Mouse (Mus musculus): ENCODE data around the gene Prh1. TPM values are rescaled to one million over a fixed set of nuclear protein-coding genes. Genes with fewer than 3 reads are reported as not detected.
"Not testable (repeated sequence)": the region's sequence is repeated elsewhere in the genome, so short reads cannot be mapped to it uniquely, and the experiment has no call there.

Gene Prh1
- polyA plus RNA-seq (2012; ENCODE audit: insufficient read depth, insufficient read length, missing spikeins) = not detected in 2 replicates

DNA sequence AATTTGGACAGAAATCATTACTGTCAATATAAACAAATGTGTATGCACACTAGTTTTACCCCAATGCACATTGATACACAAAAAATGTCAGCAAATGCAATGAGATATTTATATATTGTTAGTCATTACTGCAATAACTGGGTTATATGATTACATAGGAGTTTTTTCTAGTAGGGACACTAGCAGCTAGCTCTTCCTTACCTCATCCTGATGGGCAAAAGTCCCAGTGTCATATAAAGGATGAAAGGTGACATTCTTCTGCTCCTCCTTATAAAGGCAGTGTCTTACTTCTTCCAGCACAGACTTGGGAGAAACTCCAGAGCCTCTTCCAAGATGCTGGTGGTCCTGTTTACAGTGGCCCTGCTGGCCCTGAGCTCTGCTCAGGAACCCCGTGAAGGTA, at the start of gene Prh1:
Prh1 (plus strand) TSS at position 301 of the 400 bp plus-strand sequence.
- not testable (repeated sequence) for H3K4me1 ChIP-seq (ENCODE audit: control insufficient read depth, insufficient read depth, insufficient read length, low read length); H3K4me3 ChIP-seq (ENCODE audit: insufficient read depth, low read depth, low read length); H3K27ac ChIP-seq (replicated peaks; ENCODE audit: low read depth, low read length)

GRCm38 (mm10) chr6:132595613-132596012, 26.0 kb downstream of the Prh1 start, which contains the start of gene Prp2:
TSS of gene Prp2 (plus strand) at chr6:132595913.
- not testable (repeated sequence) for H3K27ac ChIP-seq (replicated peaks; ENCODE audit: low read depth, low read length); H3K4me1 ChIP-seq (ENCODE audit: control insufficient read depth, insufficient read depth, insufficient read length, low read length); H3K4me3 ChIP-seq (ENCODE audit: insufficient read depth, low read depth, low read length)

Other genes with a start within 250 kb of the Prh1 start
- gene Gm8882, start 205.7 kb upstream of the Prh1 start, polyA plus RNA-seq (2012; ENCODE audit: insufficient read depth, insufficient read length, missing spikeins) = not detected in 2 replicates
- not detected in 2 replicates for gene Prp2, start 26.1 kb downstream of the Prh1 start, polyA plus RNA-seq (2012; ENCODE audit: insufficient read depth, insufficient read length, missing spikeins)
- not detected in 2 replicates for gene A630073D07Rik, start 81.7 kb downstream of the Prh1 start, polyA plus RNA-seq (2012; ENCODE audit: insufficient read depth, insufficient read length, missing spikeins)
- gene Tas2r120, start 87.1 kb downstream of the Prh1 start, polyA plus RNA-seq (2012; ENCODE audit: insufficient read depth, insufficient read length, missing spikeins) = not detected in 2 replicates
- not detected in 2 replicates for gene Tas2r121, start 131.2 kb downstream of the Prh1 start, polyA plus RNA-seq (2012; ENCODE audit: insufficient read depth, insufficient read length, missing spikeins)
- not detected in 2 replicates for gene Tas2r122, start 142.1 kb downstream of the Prh1 start, polyA plus RNA-seq (2012; ENCODE audit: insufficient read depth, insufficient read length, missing spikeins)
- gene Tas2r115, start 168.2 kb downstream of the Prh1 start, polyA plus RNA-seq (2012; ENCODE audit: insufficient read depth, insufficient read length, missing spikeins) = not detected in 2 replicates
- not detected in 2 replicates for gene Tas2r124, start 184.9 kb downstream of the Prh1 start, polyA plus RNA-seq (2012; ENCODE audit: insufficient read depth, insufficient read length, missing spikeins)
- not detected in 2 replicates for gene Tas2r102, start 192.3 kb downstream of the Prh1 start, polyA plus RNA-seq (2012; ENCODE audit: insufficient read depth, insufficient read length, missing spikeins)
- not detected in 2 replicates for gene Tas2r136, start 208.4 kb downstream of the Prh1 start, polyA plus RNA-seq (2012; ENCODE audit: insufficient read depth, insufficient read length, missing spikeins)
- gene Tas2r117, start 233.0 kb downstream of the Prh1 start, polyA plus RNA-seq (2012; ENCODE audit: insufficient read depth, insufficient read length, missing spikeins) = not detected in 2 replicates

All from brown adipose tissue, adult 24 weeks (tissue).